Mouse (Mus musculus) lung, adult 10 weeks (tissue): ENCODE results near the gene Casp14. TPM values are rescaled to one million over a fixed set of nuclear protein-coding genes. Genes with fewer than 3 reads are reported as not detected.

Experiments
- polyA plus RNA-seq: library from polyadenylated mRNA; stranded (reverse); fragments of 350-450 nt; fragmentation: Illumina TruSeq; extraction: RNeasy Lipid Tissue Mini Kit (QIAGEN cat#74804); gene quantifications from one replicate; pipeline ENCODE4 v1.2.3, GENCODE M21; 2014; ENCODE audit warnings: low read depth, low replicate concordance; ENCODE audit not compliant: insufficient read depth

Casp14 gene
- polyA plus RNA-seq = not detected

DNA sequence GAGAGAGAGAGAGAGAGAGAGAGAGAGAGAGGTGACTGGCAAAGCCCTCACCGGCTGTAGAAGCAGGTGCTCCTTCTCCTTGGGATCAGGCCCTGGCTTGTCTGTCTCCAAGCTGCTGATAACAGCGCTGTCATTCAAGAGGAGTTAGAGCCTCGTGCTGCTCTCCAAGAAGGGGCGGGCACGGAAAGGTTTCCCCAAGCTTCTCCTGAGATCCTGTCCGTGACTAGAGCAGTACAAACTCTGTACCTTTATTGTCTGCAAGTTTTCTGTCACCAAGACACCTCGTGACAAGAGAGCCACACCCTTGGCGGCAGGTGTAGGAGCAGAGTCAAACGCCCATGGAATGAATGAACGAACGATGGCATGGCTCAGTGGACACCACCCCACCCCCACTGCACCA, at the start of gene Casp14:
Casp14 (minus strand) TSS at position 239 of the 400 bp plus-strand sequence.

GRCm38 (mm10) chr10:78752452-78753191, 34.5 kb upstream of the Casp14 start, which contains the start of gene Ccdc105:
Gene Ccdc105, minus strand, starts transcription at chr10:78753065.

Other genes starting within 250 kb of the Casp14 start
- not detected for gene Olfr1358, start 200.9 kb downstream of the Casp14 start, polyA plus RNA-seq
- gene Ilvbl, start 143.9 kb downstream of the Casp14 start, polyA plus RNA-seq = 19.7 TPM
- gene Syde1, start 126.3 kb downstream of the Casp14 start, polyA plus RNA-seq = 24.7 TPM
- not detected for gene Olfr1357, start 100.2 kb downstream of the Casp14 start, polyA plus RNA-seq
- gene Ccdc105, start 34.8 kb upstream of the Casp14 start, polyA plus RNA-seq = not detected
- gene Slc1a6, start 62.2 kb upstream of the Casp14 start, polyA plus RNA-seq = 0.25 TPM
- gene Olfr1356, start 133.9 kb upstream of the Casp14 start, polyA plus RNA-seq = not detected
- gene Olfr1355, start 157.2 kb upstream of the Casp14 start, polyA plus RNA-seq = not detected
- gene Olfr1354, start 194.9 kb upstream of the Casp14 start, polyA plus RNA-seq = not detected
- not detected for gene Olfr8, start 232.3 kb upstream of the Casp14 start, polyA plus RNA-seq
- gene Olfr1353, start 245.0 kb upstream of the Casp14 start, polyA plus RNA-seq = not detected